Mouse (Mus musculus) activated CD4-positive, CD25-positive, alpha-beta regulatory T cell, adult 4 months (primary cell): ENCODE measurements around the gene Cd38. TPM values are rescaled to one million over a fixed set of nuclear protein-coding genes. Genes with fewer than 3 reads are reported as not detected.

ENCODE experiments used
- ATAC-seq: one replicate; pipeline ENCODE4 v1.8.0; 2017
- polyA plus RNA-seq, 2 experiments: library from polyadenylated mRNA; unstranded; fragments of 100-300 nt; shearing (Covaris generic); gene quantifications; one replicate each; pipeline ENCODE4 v1.2.1; 2017

Cd38 gene
- polyA plus RNA-seq, 2 experiments from 2014 or later = 37.8 to 53.3 TPM

GRCm38 (mm10) chr5:43948111-43948743 lies 79.9 kb downstream of the Cd38 start:
- ATAC-seq = peak; percentile 84

GRCm38 (mm10) chr5:43948748-43949275 lies 80.5 kb downstream of the Cd38 start:
- peak; percentile 2 for ATAC-seq

DNA sequence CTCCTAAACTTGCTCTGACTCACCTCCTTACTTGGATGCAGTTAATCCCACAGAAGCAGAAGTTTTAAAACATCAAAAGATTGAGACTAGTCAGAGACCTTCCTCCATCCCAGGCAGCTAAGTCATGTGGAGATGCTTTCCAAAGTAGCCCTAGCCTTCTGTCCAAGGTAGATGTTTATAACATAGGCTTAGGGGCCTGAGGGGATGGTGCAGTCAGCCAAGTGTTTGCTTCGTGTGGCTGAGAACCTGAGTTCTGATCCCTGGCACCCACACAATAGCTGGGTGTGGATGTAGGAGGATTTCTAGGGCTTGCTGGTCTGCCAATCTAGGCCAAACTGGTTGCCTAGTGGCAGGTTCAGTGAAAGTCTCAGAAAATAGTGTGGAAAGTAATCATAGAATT lies 84.9 kb downstream of the Cd38 start:
- ATAC-seq = no peak

DNA sequence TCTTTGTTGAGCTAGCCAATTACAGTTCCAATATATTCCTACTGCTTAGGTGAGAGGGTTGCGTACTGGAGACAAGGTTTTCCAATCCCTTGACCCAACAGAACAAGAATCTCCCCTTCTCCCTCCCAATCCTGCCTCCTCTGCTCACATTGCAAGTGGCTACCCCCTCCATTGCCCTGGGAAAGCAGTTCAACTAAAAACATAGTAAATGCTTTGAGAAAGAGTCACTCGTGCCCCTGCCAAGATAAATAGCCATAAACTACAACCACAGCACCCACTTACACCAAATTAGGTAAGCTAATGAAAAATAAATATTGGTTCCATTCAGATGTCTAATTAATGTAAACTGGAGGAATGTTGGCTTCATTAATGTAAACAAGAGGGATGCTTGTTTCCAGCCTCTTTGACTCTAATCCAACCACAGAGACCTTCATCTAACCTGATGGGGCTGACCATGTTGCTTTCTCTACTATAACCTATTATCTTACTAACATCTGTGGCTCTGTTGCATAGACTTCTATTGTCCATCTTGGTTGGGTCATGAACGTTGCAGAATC lies 91.6 kb downstream of the Cd38 start:
- no peak for ATAC-seq

DNA sequence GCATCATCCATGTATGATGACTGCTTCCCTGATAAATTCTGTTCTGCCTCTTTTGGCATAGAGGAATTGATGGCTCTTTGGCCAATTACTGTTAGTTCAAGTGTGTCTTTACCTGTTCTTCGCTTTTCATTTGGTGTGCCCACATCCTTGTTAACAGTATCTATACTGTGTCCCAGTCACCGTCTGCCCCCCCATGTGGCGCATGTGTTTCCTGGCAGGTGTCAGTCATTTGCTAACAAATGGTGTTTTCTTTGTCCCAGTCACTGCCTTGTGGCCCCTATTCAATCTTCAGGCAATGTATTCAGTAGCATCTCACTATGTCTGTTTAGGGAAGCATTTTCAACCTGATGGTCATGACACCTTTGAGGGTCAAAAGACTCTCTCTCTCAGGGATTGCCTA lies 92.7 kb downstream of the Cd38 start:
- no peak for ATAC-seq

Other genes with a start within 250 kb of the Cd38 start
- gene Cc2d2a, start 206.2 kb upstream of the Cd38 start, polyA plus RNA-seq = 1 to 10 TPM; 1.3 TPM
- under 1 TPM in 1 of 2 experiments, not detected in 1; 0.56 TPM for gene Bst1, start 49.7 kb upstream of the Cd38 start, polyA plus RNA-seq
- gene Fbxl5, start 46.9 kb upstream of the Cd38 start, polyA plus RNA-seq = 10 to 100 TPM; 56.8 to 64.1 TPM
- gene Gm7879, start 44.6 kb downstream of the Cd38 start, polyA plus RNA-seq = 1 to 10 TPM in 1 of 2 experiments, not detected in 1; 7.7 TPM
- not detected for gene Fgfbp1, start 113.2 kb downstream of the Cd38 start, polyA plus RNA-seq
- gene Prom1, start 233.5 kb downstream of the Cd38 start, polyA plus RNA-seq = 1 to 10 TPM in 1 of 2 experiments, not detected in 1; 1.3 TPM